In the genomic region with DNA sequence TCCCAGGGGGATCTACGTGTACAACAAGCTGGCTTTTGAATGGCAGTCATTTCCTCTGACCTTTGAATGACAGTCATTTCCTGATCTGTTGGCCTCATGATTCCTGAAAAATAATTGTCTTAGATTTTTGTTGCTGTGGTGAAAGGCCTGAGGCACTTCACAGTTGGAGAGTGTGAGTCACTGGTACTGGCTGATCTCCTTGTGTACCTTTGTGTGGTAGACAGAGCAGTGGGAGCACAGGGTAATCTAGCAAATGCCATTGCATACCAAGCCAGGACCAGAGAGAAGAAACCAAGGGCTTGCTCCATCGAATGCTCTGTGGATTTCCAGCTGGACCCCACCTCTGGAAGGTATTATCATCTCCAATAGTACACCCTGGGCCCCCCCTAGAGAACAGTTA, we compare ENCODE assay signal across 18 mouse cellular contexts. TPM values are rescaled to one million over a fixed set of nuclear protein-coding genes. Genes with fewer than 3 reads are reported as not detected.
DNase-seq lines count a peak whose midpoint lies in the region; ATAC-seq lines count a peak whose summit lies in the region.
"Had no signal": no experiment of that assay in that cellular context is flagged by ENCODE, and none has a peak within 500 bp of the region (broad histone marks: within the 10 kb centered on the region; RNA-seq: fewer than 3 reads in every experiment).

No protein-coding gene starts in this region.

- ATAC-seq in granulocyte monocyte progenitor cell, adult 5-6 weeks (replicated peaks; ENCODE audit: poor library complexity, severe bottlenecking): no peak
- ATAC-seq: CD4-positive, CD25-positive, alpha-beta regulatory T cell, adult 4 months; forebrain, embryonic 15.5 days; liver, embryonic 12.5 days had no signal

- DNase-seq in heart, adult 9 months (ENCODE audit: low spot score in 2 of 2): peak; percentile 31 to 62
- no peak for DNase-seq in heart, postnatal 10 days
- peak; percentile 20 for DNase-seq in urinary bladder, postnatal 25 days (ENCODE audit: low spot score)
- DNase-seq in urinary bladder, postnatal 4 days (ENCODE audit: low spot score in 2 of 2): no peak
- DNase-seq in embryo, embryonic 10.5 days (ENCODE audit: low spot score): peak; percentile 22
- no peak for DNase-seq in thymus, postnatal 10 days (ENCODE audit: low spot score in 2 of 2)
- DNase-seq: adrenal gland, adult 8-10 months; kidney, adult 11 months; thymus, adult 2 months had no signal

- intact Hi-C loops in heart, postnatal 10 days (cut with DNase I): no loop called here

RNA-seq across cellular contexts. Expression of a gene that starts 15.8 kb away (rescaled TPM):
- not detected for total RNA-seq in heart, postnatal 10 days (2021)
- not detected in 2 replicates for total RNA-seq in granulocyte monocyte progenitor cell, adult 5-6 weeks (2014; fragmentation: Nextera tagmentation)
- not detected in 2 replicates for total RNA-seq in granulocyte monocyte progenitor cell, adult 5-6 weeks (2017)
- total RNA-seq: adrenal gland, adult 8-10 months; common myeloid progenitor, adult 5-6 weeks; layer of hippocampus, adult 8-10 months; left cerebral cortex, adult 18-20 months; monocyte, adult 5-6 weeks had no signal

RNA-seq across cellular contexts. Expression of a gene that starts 31.2 kb away (rescaled TPM):
- total RNA-seq in heart, postnatal 10 days (2021): not detected
- total RNA-seq in granulocyte monocyte progenitor cell, adult 5-6 weeks (2014; fragmentation: Nextera tagmentation): not detected in 2 replicates
- not detected in 2 replicates for total RNA-seq in granulocyte monocyte progenitor cell, adult 5-6 weeks (2017)
- total RNA-seq: common myeloid progenitor, adult 5-6 weeks; G1E; layer of hippocampus, adult 8-10 months; left cerebral cortex, adult 18-20 months; monocyte, adult 5-6 weeks had no signal

RNA-seq across cellular contexts. Expression of a gene that starts 54.6 kb away (rescaled TPM):
- 1 to 10 TPM; 4.1 to 9.1 TPM for total RNA-seq in heart, postnatal 10 days (2021)
- not detected in 2 replicates for total RNA-seq in granulocyte monocyte progenitor cell, adult 5-6 weeks (2014; fragmentation: Nextera tagmentation)
- total RNA-seq in granulocyte monocyte progenitor cell, adult 5-6 weeks (2017): not detected in 2 replicates
- total RNA-seq: common myeloid progenitor, adult 5-6 weeks; monocyte, adult 5-6 weeks had no signal

Comparison
In these comparisons a context has a peak if more than half of its experiments do, and no peak if none do; other contexts are left out.
1. DNase-seq: peak in heart, adult 9 months (2 of 2), urinary bladder, postnatal 25 days (single experiment) and embryo, embryonic 10.5 days (single experiment); none in heart, postnatal 10 days (0 of 2), urinary bladder, postnatal 4 days (0 of 2) and thymus, postnatal 10 days (0 of 2).
2. RNA of a gene that starts 54.6 kb away (total RNA-seq): 4.1 to 9.1 TPM in heart, postnatal 10 days; not detected in granulocyte monocyte progenitor cell, adult 5-6 weeks; every median in the first group is over 4 times any median in the second.